Mouse (Mus musculus) lung, adult 2 months (tissue): Measurements from ENCODE around the gene Ncor2.

Experiments
- CTCF ChIP-seq: fragments of 200-500 bp; IDR thresholded peaks from 2 replicates; pipeline ENCODE4 v1.5.1; 2011; ENCODE audit warnings: mild to moderate bottlenecking, low read length, control low read depth; ENCODE audit not compliant: insufficient read depth
- POLR2A ChIP-seq: fragments of 200-500 bp; IDR thresholded peaks from 2 replicates; pipeline ENCODE4 v1.6.1; 2011; ENCODE audit warnings: low read depth, mild to moderate bottlenecking, control low read depth, low read length, borderline replicate concordance; ENCODE audit errors: extremely low read depth

- TF ChIP-seq CTCF (no peak), POLR2A (no peak)
These were observed 44.1 kb downstream of the Ncor2 start for GRCm38 (mm10) chr5:125134795-125135468.
